Mouse (Mus musculus): ENCODE measurements around the gene Hypk. TPM values are rescaled to one million over a fixed set of nuclear protein-coding genes. Genes with fewer than 3 reads are reported as not detected.
"Not testable (repeated sequence)": the region's sequence is repeated elsewhere in the genome, so short reads cannot be mapped to it uniquely, and the experiment has no call there.

The Hypk gene
- polyA plus RNA-seq, 1 experiment from 2014 or later = 65.1 TPM

DNA sequence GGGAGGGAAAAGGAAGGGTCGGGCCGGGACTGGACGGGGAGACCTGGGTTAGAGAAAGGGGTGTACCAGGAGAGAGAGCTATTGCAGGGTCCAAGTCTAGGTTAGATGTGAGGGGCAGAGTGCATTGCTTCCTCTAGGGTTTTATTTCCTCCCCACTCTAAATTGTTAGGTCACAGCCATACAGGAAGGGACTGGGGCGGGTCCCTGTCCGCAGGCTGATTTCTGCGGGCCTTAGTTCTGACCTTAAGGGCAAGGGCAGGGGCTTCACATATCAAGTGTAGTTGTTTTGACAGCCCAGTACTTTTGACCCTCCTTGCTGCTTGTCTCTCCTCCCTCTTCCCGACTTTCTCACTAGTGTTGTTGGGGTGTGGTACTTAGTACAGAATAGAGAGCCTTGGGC is 3.0 kb upstream of the Hypk start:
- H3K27me3 ChIP-seq (replicated peaks; ENCODE audit: control insufficient read depth, insufficient read depth, low read length) = no peaks in the 10 kb centered on the region
- no peaks in the 10 kb centered on the region for H3K9me3 ChIP-seq (ENCODE audit: control insufficient read depth)
- peak overlapping the region; percentile 100 for H3K9ac ChIP-seq (ENCODE audit: low read depth, low read length)
- H3K4me2 ChIP-seq (replicated peaks; ENCODE audit: low read depth) = peak overlapping the region; percentile 79
- 0% methylated on average over 7 of the region's 7 CpGs for WGBS
- H3K4me1 ChIP-seq (replicated peaks; ENCODE audit: control insufficient read depth, insufficient read depth, low read length) = no peaks in the 10 kb centered on the region
- 0 out of 2 replicates have a peak, but pooled peaks have one; percentile 15 for TF ChIP-seq CTCF (IDR thresholded peaks at IDR 0.05; ENCODE audit: low read depth)
- H3K4me3 ChIP-seq (ENCODE audit: low read depth, low read length) = peak overlapping the region; percentile 100
- H3K27ac ChIP-seq (ENCODE audit: low read depth, low read length) = peak overlapping the region; percentile 99
- ATAC-seq = peak; percentile 1
- H3K36me3 ChIP-seq (ENCODE audit: control insufficient read depth, insufficient read depth) = peaks cover 23% of the 10 kb centered on the region

DNA sequence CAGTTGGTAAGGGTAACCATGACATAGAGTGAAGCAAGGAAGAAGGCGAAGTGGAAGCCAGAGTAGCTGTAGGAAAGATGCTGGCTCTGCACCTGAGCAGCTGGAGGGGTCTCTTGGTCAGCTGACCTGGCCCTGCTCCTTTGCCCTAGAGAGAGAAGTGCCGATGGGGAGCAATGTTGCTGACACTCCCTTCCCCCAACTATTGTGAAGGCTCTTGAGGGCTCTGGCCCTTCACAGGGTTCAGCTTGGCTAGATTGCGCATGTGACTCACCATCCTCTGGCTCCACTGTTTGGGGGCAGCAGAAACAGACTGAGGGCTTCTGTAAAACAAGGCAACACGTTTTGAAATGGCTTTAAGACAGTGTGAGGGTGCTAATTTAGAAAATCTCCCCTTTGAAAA is 729 bp upstream of the Hypk start:
- no peak overlapping the region for H3K4me2 ChIP-seq (replicated peaks; ENCODE audit: low read depth)
- no peak overlapping the region for H3K9ac ChIP-seq (ENCODE audit: low read depth, low read length)
- 0 out of 2 replicates have a peak, but pooled peaks cover 2% of the 10 kb centered on the region for H3K4me1 ChIP-seq (replicated peaks; ENCODE audit: control insufficient read depth, insufficient read depth, low read length)
- WGBS = 69% methylated on average over 4 of the region's 4 CpGs
- H3K27me3 ChIP-seq (replicated peaks; ENCODE audit: control insufficient read depth, insufficient read depth, low read length) = no peaks in the 10 kb centered on the region
- TF ChIP-seq CTCF (IDR thresholded peaks at IDR 0.05; ENCODE audit: low read depth) = no peak
- H3K27ac ChIP-seq (ENCODE audit: low read depth, low read length) = no peak overlapping the region; the same call in 1 of the 2 replicates
- ATAC-seq = no peak
- H3K4me3 ChIP-seq (ENCODE audit: low read depth, low read length) = no peak overlapping the region
- no peaks in the 10 kb centered on the region for H3K9me3 ChIP-seq (ENCODE audit: control insufficient read depth)
- peaks cover 23% of the 10 kb centered on the region for H3K36me3 ChIP-seq (ENCODE audit: control insufficient read depth, insufficient read depth)

DNA sequence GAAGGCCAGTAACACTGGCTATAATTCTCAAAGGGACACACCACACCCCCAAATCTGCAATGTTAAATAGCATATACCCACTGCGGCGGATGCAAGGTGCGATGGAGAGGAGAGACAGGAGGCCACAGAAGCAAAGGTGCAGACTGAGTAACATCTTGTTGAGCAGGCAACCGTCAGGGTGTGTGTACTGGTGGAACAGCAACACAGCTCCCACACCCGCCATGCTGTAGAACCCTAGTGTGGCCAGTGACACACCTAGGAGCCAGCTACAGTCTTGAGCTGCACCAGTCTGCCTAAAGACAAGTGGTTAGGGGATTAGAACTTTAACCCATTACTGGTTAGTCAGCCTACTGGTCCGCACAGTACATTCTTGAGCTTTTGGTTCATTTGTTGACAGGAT is 827 bp downstream of the Hypk start:
- H3K9me3 ChIP-seq (ENCODE audit: control insufficient read depth) = no peaks in the 10 kb centered on the region

DNA sequence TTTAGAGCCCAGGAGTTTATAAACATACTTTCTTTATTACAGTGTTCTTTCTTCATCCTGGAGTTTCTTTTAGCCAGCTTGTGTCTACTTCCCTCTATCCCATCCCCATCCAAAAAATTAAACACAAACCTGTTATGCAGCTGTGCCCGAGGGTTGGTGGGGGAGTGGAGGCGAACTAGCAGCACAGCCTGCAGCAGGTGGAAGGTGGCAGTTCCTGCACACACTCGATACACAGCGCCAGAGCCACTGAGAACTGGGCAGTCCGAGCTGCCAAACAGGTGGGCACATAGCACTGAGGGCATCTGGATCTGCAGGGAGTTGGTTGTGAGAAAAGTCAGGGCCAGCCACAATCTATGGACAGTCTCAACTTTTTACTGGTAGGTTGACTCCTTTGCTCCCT is 2.4 kb downstream of the Hypk start:
- WGBS = 82% methylated on average over 5 of the region's 5 CpGs
- no peak overlapping the region for H3K27ac ChIP-seq (ENCODE audit: low read depth, low read length)
- TF ChIP-seq CTCF (IDR thresholded peaks at IDR 0.05; ENCODE audit: low read depth) = no peak
- no peak overlapping the region for H3K4me3 ChIP-seq (ENCODE audit: low read depth, low read length)
- no peak overlapping the region for H3K4me2 ChIP-seq (replicated peaks; ENCODE audit: low read depth)
- no peak overlapping the region for H3K9ac ChIP-seq (ENCODE audit: low read depth, low read length)
- peaks cover 28% of the 10 kb centered on the region for H3K36me3 ChIP-seq (ENCODE audit: control insufficient read depth, insufficient read depth)
- H3K4me1 ChIP-seq (replicated peaks; ENCODE audit: control insufficient read depth, insufficient read depth, low read length) = 0 out of 2 replicates have a peak, but pooled peaks cover 8% of the 10 kb centered on the region
- ATAC-seq = no peak
- H3K27me3 ChIP-seq (replicated peaks; ENCODE audit: control insufficient read depth, insufficient read depth, low read length) = no peaks in the 10 kb centered on the region
- no peaks in the 10 kb centered on the region for H3K9me3 ChIP-seq (ENCODE audit: control insufficient read depth)

More for the DNA sequence above, 827 bp downstream of the Hypk start:
- peaks cover 28% of the 10 kb centered on the region for H3K36me3 ChIP-seq (ENCODE audit: control insufficient read depth, insufficient read depth)
- H3K9ac ChIP-seq (ENCODE audit: low read depth, low read length) = no peak overlapping the region
- ATAC-seq = no peak
- TF ChIP-seq CTCF (IDR thresholded peaks at IDR 0.05; ENCODE audit: low read depth) = no peak
- H3K27ac ChIP-seq (ENCODE audit: low read depth, low read length) = no peak overlapping the region
- H3K27me3 ChIP-seq (replicated peaks; ENCODE audit: control insufficient read depth, insufficient read depth, low read length) = no peaks in the 10 kb centered on the region
- no peak overlapping the region for H3K4me3 ChIP-seq (ENCODE audit: low read depth, low read length)
- no peak overlapping the region for H3K4me2 ChIP-seq (replicated peaks; ENCODE audit: low read depth)
- H3K4me1 ChIP-seq (replicated peaks; ENCODE audit: control insufficient read depth, insufficient read depth, low read length) = 0 out of 2 replicates have a peak, but pooled peaks cover 8% of the 10 kb centered on the region
- WGBS = 88% methylated on average over 6 of the region's 6 CpGs

DNA sequence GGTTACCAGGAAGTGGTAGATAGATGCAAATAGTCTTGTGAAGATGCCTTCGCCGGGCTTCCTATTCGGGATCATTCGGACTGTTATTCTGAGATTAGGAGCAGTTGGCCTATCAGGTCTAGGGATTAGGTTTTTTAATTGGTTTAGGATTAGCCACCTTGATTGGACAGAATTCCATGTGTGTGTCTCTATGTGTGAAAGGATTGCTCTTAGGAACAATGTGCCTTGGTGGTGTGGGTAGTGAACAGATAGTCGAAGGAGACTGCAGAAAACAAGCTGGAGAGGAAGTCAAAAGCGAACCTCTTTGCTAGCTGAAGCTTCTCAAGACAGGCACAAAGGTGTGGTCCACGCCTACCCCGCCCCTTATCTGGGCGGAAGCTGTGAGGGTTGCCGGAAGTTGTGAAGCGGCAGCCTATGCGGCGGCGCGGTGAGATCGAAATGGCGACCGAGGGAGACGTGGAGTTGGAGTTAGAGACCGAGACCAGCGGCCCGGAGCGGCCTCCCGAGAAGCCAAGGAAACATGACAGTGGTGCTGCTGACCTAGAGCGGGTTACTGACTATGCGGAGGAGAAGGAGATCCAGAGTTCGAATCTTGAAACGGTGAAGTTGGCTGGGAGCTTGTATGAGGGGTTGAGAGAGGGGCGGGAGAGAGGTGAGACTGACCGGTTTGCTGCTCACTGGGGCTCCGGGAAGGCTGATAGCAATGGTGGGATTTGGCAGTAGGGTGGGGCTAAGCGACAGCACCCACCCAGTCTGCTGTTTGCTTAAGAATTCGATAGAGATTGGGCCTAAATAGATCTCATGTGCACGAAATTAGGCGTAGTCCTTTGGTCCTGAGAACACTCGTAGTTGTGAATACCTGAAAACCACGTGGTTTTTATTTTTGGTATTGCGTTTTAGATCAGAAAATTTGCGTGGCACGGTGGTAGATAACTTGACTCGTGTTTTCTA is 3.9 kb downstream of the Hypk start, which contains the start of gene Serinc4:
Gene Serinc4 (minus strand): TSS at position 90 of the 951 bp plus-strand sequence.
- H3K27me3 ChIP-seq (replicated peaks; ENCODE audit: control insufficient read depth, insufficient read depth, low read length) = no peaks in the 10 kb centered on the region
- 2% methylated on average over 41 of the region's 41 CpGs for WGBS
- H3K4me1 ChIP-seq (replicated peaks; ENCODE audit: control insufficient read depth, insufficient read depth, low read length) = 0 out of 2 replicates have a peak, but pooled peaks cover 8% of the 10 kb centered on the region
- H3K4me3 ChIP-seq (ENCODE audit: low read depth, low read length) = peak within 1 kb of the TSS; percentile 74
- H3K27ac ChIP-seq (ENCODE audit: low read depth, low read length) = peak within 1 kb of the TSS; percentile 81
- peak; percentile 87 for ATAC-seq
- peak within 1 kb of the TSS; percentile 76 for H3K4me2 ChIP-seq (replicated peaks; ENCODE audit: low read depth)
- H3K36me3 ChIP-seq (ENCODE audit: control insufficient read depth, insufficient read depth) = peaks cover 23% of the 10 kb centered on the region
- TF ChIP-seq CTCF (IDR thresholded peaks at IDR 0.05; ENCODE audit: low read depth) = no peak
- H3K9ac ChIP-seq (ENCODE audit: low read depth, low read length) = peak within 1 kb of the TSS; percentile 72
- no peaks in the 10 kb centered on the region for H3K9me3 ChIP-seq (ENCODE audit: control insufficient read depth)

DNA sequence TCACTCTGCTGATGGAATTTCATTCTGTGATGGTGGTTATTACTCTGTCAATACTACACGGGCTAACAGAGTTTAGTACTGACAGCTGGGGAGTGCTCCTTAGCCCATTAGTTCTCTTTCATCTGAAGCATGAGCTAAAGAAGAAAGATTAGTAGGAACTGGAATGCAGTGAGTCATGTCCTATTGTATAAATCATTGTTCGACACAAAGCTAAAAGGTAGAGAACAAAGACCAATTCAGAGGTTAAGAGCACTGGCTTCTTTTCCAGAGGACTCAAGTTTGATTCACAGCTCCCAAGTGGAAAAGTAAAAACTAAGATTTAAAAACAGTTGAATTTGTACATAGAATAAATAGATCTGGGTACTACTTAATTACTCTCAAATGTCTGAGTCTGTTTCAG is 7.0 kb downstream of the Hypk start:
- Histone ChIP-seq H3K27ac (ENCODE audit: low read depth, low read length) (no peak overlapping the region), H3K27me3 (replicated peaks; ENCODE audit: control insufficient read depth, insufficient read depth, low read length) (no peaks in the 10 kb centered on the region), H3K9me3 (ENCODE audit: control insufficient read depth) (no peaks in the 10 kb centered on the region), H3K36me3 (ENCODE audit: control insufficient read depth, insufficient read depth) (peaks cover 5% of the 10 kb centered on the region; the same call in 1 of the 2 replicates), H3K4me2 (replicated peaks; ENCODE audit: low read depth) (no peak overlapping the region), H3K4me3 (ENCODE audit: low read depth, low read length) (no peak overlapping the region), H3K4me1 (replicated peaks; ENCODE audit: control insufficient read depth, insufficient read depth, low read length) (0 out of 2 replicates have a peak, but pooled peaks cover 8% of the 10 kb centered on the region), H3K9ac (ENCODE audit: low read depth, low read length) (no peak overlapping the region)
- WGBS = 46% methylated on average over 2 of the region's 2 CpGs
- no peak for ATAC-seq
- no peak for TF ChIP-seq CTCF (IDR thresholded peaks at IDR 0.05; ENCODE audit: low read depth)

DNA sequence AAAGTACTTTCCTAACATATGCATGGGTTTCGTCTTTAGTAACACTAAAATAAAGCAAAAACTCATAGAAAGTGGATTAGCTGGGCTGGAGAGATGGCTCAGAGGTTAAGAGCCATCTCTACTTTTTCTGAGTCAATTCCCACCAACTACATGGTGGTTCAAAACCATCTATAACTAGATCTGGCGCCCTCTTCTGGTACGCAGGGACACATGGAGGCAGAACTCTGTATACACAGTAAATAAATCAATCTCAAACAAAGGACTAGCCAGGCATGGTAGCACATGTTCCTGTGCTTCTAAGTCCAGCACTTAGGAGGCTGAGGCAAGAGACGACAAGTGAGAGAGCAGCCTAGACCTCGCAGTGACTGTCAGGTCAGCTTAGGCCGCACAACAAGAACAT is 15.9 kb downstream of the Hypk start:
- not testable (repeated sequence) for ATAC-seq
- WGBS = 67% methylated on average over 1 of the region's 6 CpGs

More for the DNA sequence above, 15.9 kb downstream of the Hypk start:
- H3K27ac ChIP-seq (ENCODE audit: low read depth, low read length); H3K9ac ChIP-seq (ENCODE audit: low read depth, low read length); H3K36me3 ChIP-seq (ENCODE audit: control insufficient read depth, insufficient read depth); H3K27me3 ChIP-seq (replicated peaks; ENCODE audit: control insufficient read depth, insufficient read depth, low read length); H3K9me3 ChIP-seq (ENCODE audit: control insufficient read depth); H3K4me2 ChIP-seq (replicated peaks; ENCODE audit: low read depth); H3K4me1 ChIP-seq (replicated peaks; ENCODE audit: control insufficient read depth, insufficient read depth, low read length); H3K4me3 ChIP-seq (ENCODE audit: low read depth, low read length): not testable (repeated sequence)

Data from intestine, postnatal 0 days (tissue).